Mouse (Mus musculus): ENCODE results near the gene Hoxa5.

Hoxa5 gene

GRCm38 (mm10) chr6:52178918-52179665 lies 25.3 kb downstream of the Hoxa5 start:
- no peak for DNase-seq (ENCODE audit: low spot score in 2 of 2)

GRCm38 (mm10) chr6:52177806-52178205 lies 26.6 kb downstream of the Hoxa5 start:
- no peak for DNase-seq (ENCODE audit: low spot score in 2 of 2)

- no peak for DNase-seq (ENCODE audit: low spot score in 2 of 2)
These were observed 27.2 kb downstream of the Hoxa5 start, which contains the start of gene 5730596B20Rik for GRCm38 (mm10) chr6:52177061-52177735. 5730596B20Rik (plus strand) TSS chr6:52177498.

GRCm38 (mm10) chr6:52176391-52176790 lies 28.0 kb downstream of the Hoxa5 start:
- DNase-seq (ENCODE audit: low spot score in 2 of 2): no peak

- DNase-seq (ENCODE audit: low spot score in 2 of 2): no peak
These were observed 28.5 kb downstream of the Hoxa5 start for GRCm38 (mm10) chr6:52175864-52176263.

GRCm38 (mm10) chr6:52174968-52175751 lies 29.2 kb downstream of the Hoxa5 start:
- DNase-seq (ENCODE audit: low spot score in 2 of 2): no peak

- DNase-seq (ENCODE audit: low spot score in 2 of 2): no peak
These were observed 30.7 kb downstream of the Hoxa5 start for GRCm38 (mm10) chr6:52173648-52174047.

- no peak for DNase-seq (ENCODE audit: low spot score in 2 of 2)
These were observed 31.9 kb downstream of the Hoxa5 start for GRCm38 (mm10) chr6:52172501-52172900.

- DNase-seq (ENCODE audit: low spot score in 2 of 2): no peak
These were observed 32.4 kb downstream of the Hoxa5 start for GRCm38 (mm10) chr6:52171938-52172337.

- DNase-seq (ENCODE audit: low spot score in 2 of 2): no peak
These were observed 33.1 kb downstream of the Hoxa5 start for GRCm38 (mm10) chr6:52171331-52171730.

- no peak for DNase-seq (ENCODE audit: low spot score in 2 of 2)
These were observed 33.5 kb downstream of the Hoxa5 start for GRCm38 (mm10) chr6:52170898-52171223.

- DNase-seq (ENCODE audit: low spot score in 2 of 2): no peak
These were observed 34.1 kb downstream of the Hoxa5 start for GRCm38 (mm10) chr6:52170166-52170897.

GRCm38 (mm10) chr6:52169499-52170165 lies 34.8 kb downstream of the Hoxa5 start:
- DNase-seq (ENCODE audit: low spot score in 2 of 2): no peak

GRCm38 (mm10) chr6:52168191-52169055 lies 36.0 kb downstream of the Hoxa5 start:
- DNase-seq (ENCODE audit: low spot score in 2 of 2): no peak

GRCm38 (mm10) chr6:52167736-52168161 lies 36.6 kb downstream of the Hoxa5 start:
- no peak for DNase-seq (ENCODE audit: low spot score in 2 of 2)

GRCm38 (mm10) chr6:52167176-52167575 lies 37.2 kb downstream of the Hoxa5 start:
- no peak for DNase-seq (ENCODE audit: low spot score in 2 of 2)

GRCm38 (mm10) chr6:52166431-52167077 lies 37.8 kb downstream of the Hoxa5 start:
- DNase-seq (ENCODE audit: low spot score in 2 of 2): no peak

- no peak for DNase-seq (ENCODE audit: low spot score in 2 of 2)
These were observed 38.7 kb downstream of the Hoxa5 start for GRCm38 (mm10) chr6:52165441-52166370.

Data from natural killer cell, adult 2 months (primary cell).